Mouse (Mus musculus): Measurements from ENCODE around the gene Rsrp1.

Rsrp1 gene

GRCm38 (mm10) chr4:134922111-134922924 lies 1.1 kb upstream of the Rsrp1 start:
- DNase-seq, result no peak

- peak; percentile 99 for DNase-seq
Observed at GRCm38 (mm10) chr4:134922925-134923244, 507 bp upstream of the Rsrp1 start.

- DNase-seq, result peak; percentile 99
Observed at GRCm38 (mm10) chr4:134924019-134924741, 788 bp downstream of the Rsrp1 start.

- DNase-seq, result peak; percentile 95
Observed at GRCm38 (mm10) chr4:134925206-134925605, 1.8 kb downstream of the Rsrp1 start.

GRCm38 (mm10) chr4:134927815-134928463 lies 4.5 kb downstream of the Rsrp1 start:
- DNase-seq, result peak; percentile 91

- peak; percentile 85 for DNase-seq
Observed at GRCm38 (mm10) chr4:134928464-134928836, 5.1 kb downstream of the Rsrp1 start.

GRCm38 (mm10) chr4:134929536-134929935 lies 6.1 kb downstream of the Rsrp1 start:
- DNase-seq, result no peak

- no peak for DNase-seq
Observed at GRCm38 (mm10) chr4:134930190-134930589, 6.8 kb downstream of the Rsrp1 start.

GRCm38 (mm10) chr4:134930684-134931481 lies 7.5 kb downstream of the Rsrp1 start, which contains the start of gene Syf2:
TSS of gene Syf2 (plus strand) at chr4:134930898.
- peak; percentile 99 for DNase-seq

- peak; percentile 91 for DNase-seq
Observed at GRCm38 (mm10) chr4:134937240-134938176, 14.1 kb downstream of the Rsrp1 start.

GRCm38 (mm10) chr4:134939900-134940299 lies 16.5 kb downstream of the Rsrp1 start:
- DNase-seq, result no peak

- DNase-seq, result no peak
Observed at GRCm38 (mm10) chr4:134943758-134944538, 20.6 kb downstream of the Rsrp1 start.

GRCm38 (mm10) chr4:134946024-134946744 lies 22.8 kb downstream of the Rsrp1 start:
- DNase-seq, result peak; percentile 93

GRCm38 (mm10) chr4:134950518-134951091 lies 27.2 kb downstream of the Rsrp1 start:
- DNase-seq, result no peak

- peak; percentile 93 for DNase-seq
Observed at GRCm38 (mm10) chr4:134954461-134954860, 31.1 kb downstream of the Rsrp1 start.

- DNase-seq, result no peak
Observed at GRCm38 (mm10) chr4:134955196-134955595, 31.8 kb downstream of the Rsrp1 start.

GRCm38 (mm10) chr4:134955845-134956244 lies 32.5 kb downstream of the Rsrp1 start:
- no peak for DNase-seq

- peak; percentile 93 for DNase-seq
Observed at GRCm38 (mm10) chr4:134956328-134956727, 32.9 kb downstream of the Rsrp1 start.

- no peak for DNase-seq
Observed at GRCm38 (mm10) chr4:134963021-134963776, 39.8 kb downstream of the Rsrp1 start.

Measured in heart, adult 11 months (tissue).